Mouse (Mus musculus): Measurements from ENCODE around the gene Eef1akmt1. TPM values are rescaled to one million over a fixed set of nuclear protein-coding genes. Genes with fewer than 3 reads are reported as not detected.

Eef1akmt1 gene
- polyA plus RNA-seq, 1 experiment from 2014 or later = 59.5 TPM

GRCm38 (mm10) chr14:57525388-57526049 is 45.9 kb downstream of the Eef1akmt1 start:
- DNase-seq (ENCODE audit: low spot score) (peak; percentile 90), ATAC-seq (ENCODE audit: low FRiP score, low TSS enrichment) (peak; percentile 90)
- 1% methylated on average over 55 of the region's 60 CpGs for WGBS
- Histone ChIP-seq H3K9ac (ENCODE audit: low read length) (peak overlapping the region; percentile 76), H3K27me3 (ENCODE audit: control insufficient read depth, insufficient read depth, low read length) (no peaks in the 10 kb centered on the region), H3K4me2 (replicated peaks; ENCODE audit: low read depth) (peak overlapping the region; percentile 88), H3K4me1 (replicated peaks; ENCODE audit: control insufficient read depth, insufficient read depth) (no peaks in the 10 kb centered on the region), H3K36me3 (ENCODE audit: control insufficient read depth, insufficient read depth, low read length) (no peaks in the 10 kb centered on the region), H3K4me3 (ENCODE audit: low read depth, low read length) (peak overlapping the region; percentile 73), H3K9me3 (ENCODE audit: control insufficient read depth, low read length) (no peaks in the 10 kb centered on the region), H3K27ac (replicated peaks) (peak overlapping the region; percentile 71)
- TF ChIP-seq EP300 (optimal IDR thresholded peaks at IDR 0.05) (no peak), CTCF (IDR thresholded peaks at IDR 0.05; ENCODE audit: low read depth) (peak; percentile 33)

- TF ChIP-seq CTCF (IDR thresholded peaks at IDR 0.05; ENCODE audit: low read depth) (no peak), EP300 (optimal IDR thresholded peaks at IDR 0.05) (no peak)
- Histone ChIP-seq H3K4me3 (ENCODE audit: low read depth, low read length) (peak within 1 kb of the TSS; percentile 73), H3K4me2 (replicated peaks; ENCODE audit: low read depth) (peak within 1 kb of the TSS; percentile 88), H3K9me3 (ENCODE audit: control insufficient read depth, low read length) (no peaks in the 10 kb centered on the region), H3K36me3 (ENCODE audit: control insufficient read depth, insufficient read depth, low read length) (no peaks in the 10 kb centered on the region), H3K4me1 (replicated peaks; ENCODE audit: control insufficient read depth, insufficient read depth) (no peaks in the 10 kb centered on the region), H3K27ac (replicated peaks) (peak within 1 kb of the TSS; percentile 71), H3K9ac (ENCODE audit: low read length) (peak within 1 kb of the TSS; percentile 76), H3K27me3 (ENCODE audit: control insufficient read depth, insufficient read depth, low read length) (no peaks in the 10 kb centered on the region)
- WGBS = 1% methylated on average over 67 of the region's 104 CpGs
- DNase-seq (ENCODE audit: low spot score) (peak; percentile 58), ATAC-seq (ENCODE audit: low FRiP score, low TSS enrichment) (peak; percentile 40)
Measured at GRCm38 (mm10) chr14:57524671-57525387, 46.6 kb downstream of the Eef1akmt1 start, which contains the start of gene Il17d. Gene Il17d (plus strand): TSS chr14:57524777.

GRCm38 (mm10) chr14:57523762-57524161 is 47.6 kb downstream of the Eef1akmt1 start:
- Histone ChIP-seq H3K27ac (replicated peaks) (no peak overlapping the region), H3K9ac (ENCODE audit: low read length) (no peak overlapping the region), H3K4me2 (replicated peaks; ENCODE audit: low read depth) (no peak overlapping the region), H3K4me3 (ENCODE audit: low read depth, low read length) (no peak overlapping the region), H3K36me3 (ENCODE audit: control insufficient read depth, insufficient read depth, low read length) (no peaks in the 10 kb centered on the region), H3K4me1 (replicated peaks; ENCODE audit: control insufficient read depth, insufficient read depth) (no peaks in the 10 kb centered on the region), H3K27me3 (ENCODE audit: control insufficient read depth, insufficient read depth, low read length) (no peaks in the 10 kb centered on the region), H3K9me3 (ENCODE audit: control insufficient read depth, low read length) (no peaks in the 10 kb centered on the region)
- DNase-seq (ENCODE audit: low spot score) = no peak
- no peak for ATAC-seq (ENCODE audit: low FRiP score, low TSS enrichment)
- WGBS = 84% methylated on average over 9 of the region's 9 CpGs
- TF ChIP-seq EP300 (optimal IDR thresholded peaks at IDR 0.05) (no peak), CTCF (IDR thresholded peaks at IDR 0.05; ENCODE audit: low read depth) (no peak)

- H3K9me3 ChIP-seq (ENCODE audit: control insufficient read depth, low read length) = no peaks in the 10 kb centered on the region
- no peak overlapping the region for H3K9ac ChIP-seq (ENCODE audit: low read length)
- no peak overlapping the region for H3K4me3 ChIP-seq (ENCODE audit: low read depth, low read length)
- no peak for DNase-seq (ENCODE audit: low spot score)
- no peaks in the 10 kb centered on the region for H3K4me1 ChIP-seq (replicated peaks; ENCODE audit: control insufficient read depth, insufficient read depth)
- TF ChIP-seq EP300 (optimal IDR thresholded peaks at IDR 0.05) = no peak
- TF ChIP-seq CTCF (IDR thresholded peaks at IDR 0.05; ENCODE audit: low read depth) = no peak
- H3K27me3 ChIP-seq (ENCODE audit: control insufficient read depth, insufficient read depth, low read length) = no peaks in the 10 kb centered on the region
- H3K4me2 ChIP-seq (replicated peaks; ENCODE audit: low read depth) = no peak overlapping the region
- ATAC-seq (ENCODE audit: low FRiP score, low TSS enrichment) = no peak
- no peak overlapping the region for H3K27ac ChIP-seq (replicated peaks)
- H3K36me3 ChIP-seq (ENCODE audit: control insufficient read depth, insufficient read depth, low read length) = no peaks in the 10 kb centered on the region
- WGBS = 89% methylated on average over 7 of the region's 7 CpGs
Measured at GRCm38 (mm10) chr14:57517001-57517400, 54.4 kb downstream of the Eef1akmt1 start.

- H3K27ac ChIP-seq (replicated peaks) = no peak overlapping the region
- H3K4me3 ChIP-seq (ENCODE audit: low read depth, low read length) = no peak overlapping the region
- H3K9ac ChIP-seq (ENCODE audit: low read length) = no peak overlapping the region
- no peaks in the 10 kb centered on the region for H3K4me1 ChIP-seq (replicated peaks; ENCODE audit: control insufficient read depth, insufficient read depth)
- TF ChIP-seq CTCF (IDR thresholded peaks at IDR 0.05; ENCODE audit: low read depth) (no peak), EP300 (optimal IDR thresholded peaks at IDR 0.05) (no peak)
- no peak overlapping the region for H3K4me2 ChIP-seq (replicated peaks; ENCODE audit: low read depth)
- no peaks in the 10 kb centered on the region for H3K27me3 ChIP-seq (ENCODE audit: control insufficient read depth, insufficient read depth, low read length)
- no peaks in the 10 kb centered on the region for H3K9me3 ChIP-seq (ENCODE audit: control insufficient read depth, low read length)
- H3K36me3 ChIP-seq (ENCODE audit: control insufficient read depth, insufficient read depth, low read length) = no peaks in the 10 kb centered on the region
- DNase-seq (ENCODE audit: low spot score) = no peak
- no peak for ATAC-seq (ENCODE audit: low FRiP score, low TSS enrichment)
- 36% methylated on average over 5 of the region's 6 CpGs for WGBS
Measured at GRCm38 (mm10) chr14:57515156-57515762, 56.2 kb downstream of the Eef1akmt1 start.

All from stomach, postnatal 0 days (tissue).